Mouse (Mus musculus): ENCODE measurements at regions not wholly inside any gene's neighbourhood (a gene's known extent, or its start where the extent isn't known, plus 50 kb on each side); places are given as distances from the start of the nearest gene placed in this dataset.

DNA sequence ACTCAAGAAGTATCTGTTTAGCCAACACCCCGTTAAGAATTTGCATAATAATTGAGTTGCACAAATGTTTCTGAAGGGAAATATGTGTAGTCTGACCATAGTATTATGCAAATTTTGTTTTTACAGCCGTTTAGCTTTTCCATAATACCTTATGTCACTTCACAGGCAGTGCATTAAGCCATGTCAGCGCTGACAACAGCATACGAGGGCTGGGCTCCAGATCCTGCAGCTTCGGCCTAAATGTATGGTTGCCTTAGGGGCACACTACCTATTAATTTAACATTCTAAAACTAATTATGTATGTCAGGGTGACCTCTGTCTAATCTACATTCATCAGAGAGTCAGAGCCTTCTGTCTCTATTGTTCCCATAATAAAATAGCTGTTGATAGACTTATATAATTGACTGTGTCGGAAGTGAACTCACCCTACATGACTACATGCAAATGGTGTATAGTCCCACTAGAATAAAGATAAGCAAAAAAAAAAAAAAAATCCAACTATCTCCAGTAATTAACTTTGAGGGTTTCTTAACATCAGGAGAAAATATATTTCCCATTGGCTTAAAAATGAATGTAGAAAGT is 795.3 kb downstream of the Mat2b start:
- Histone ChIP-seq H3K4me2 (ENCODE audit: low read depth, low read length) (no peak overlapping the region), H3K27ac (replicated peaks; ENCODE audit: low read depth, low read length) (no peak overlapping the region), H3K36me3 (replicated peaks; ENCODE audit: control insufficient read depth, insufficient read depth, low read depth, low read length) (no peaks in the 10 kb centered on the region), H3K9me3 (replicated peaks; ENCODE audit: control insufficient read depth, low read length) (no peaks in the 10 kb centered on the region), H3K4me3 (ENCODE audit: low read depth, low read length) (no peak overlapping the region), H3K27me3 (ENCODE audit: control insufficient read depth, insufficient read depth, low read length) (no peaks in the 10 kb centered on the region), H3K4me1 (ENCODE audit: control insufficient read depth, insufficient read depth, low read length) (no peaks in the 10 kb centered on the region), H3K9ac (replicated peaks; ENCODE audit: low read length) (no peak overlapping the region)
- 69% methylated on average over 6 of the region's 6 CpGs for WGBS
- DNase-seq (ENCODE audit: low spot score) (no peak), ATAC-seq (replicated peaks; ENCODE audit: insufficient number of reproducible peaks, low FRiP score, low TSS enrichment, low read depth) (no peak)

DNA sequence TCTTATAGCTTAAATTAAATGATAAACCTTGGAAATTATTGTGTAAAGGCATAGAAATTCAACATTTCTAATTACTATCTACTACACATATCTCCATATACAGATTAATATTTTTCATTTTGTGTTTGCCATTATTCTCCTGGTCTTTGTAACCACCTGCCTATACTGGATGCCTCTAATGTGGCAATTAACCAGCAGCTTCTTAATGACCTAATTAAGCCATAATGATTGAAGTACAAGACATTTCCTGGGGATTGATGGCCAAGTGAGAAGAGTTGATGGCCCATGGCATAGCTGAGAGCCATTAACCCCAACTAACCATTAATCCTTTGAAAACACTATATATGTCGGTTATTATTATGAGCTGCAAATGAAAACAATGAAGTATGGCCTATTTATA is 811.7 kb downstream of the Mat2b start:
- 88% methylated on average over 1 of the region's 1 CpGs for WGBS
- Histone ChIP-seq H3K27ac (replicated peaks; ENCODE audit: low read depth, low read length) (no peak overlapping the region), H3K4me1 (ENCODE audit: control insufficient read depth, insufficient read depth, low read length) (no peaks in the 10 kb centered on the region), H3K36me3 (replicated peaks; ENCODE audit: control insufficient read depth, insufficient read depth, low read depth, low read length) (no peaks in the 10 kb centered on the region), H3K9ac (replicated peaks; ENCODE audit: low read length) (no peak overlapping the region), H3K4me3 (ENCODE audit: low read depth, low read length) (no peak overlapping the region), H3K27me3 (ENCODE audit: control insufficient read depth, insufficient read depth, low read length) (no peaks in the 10 kb centered on the region), H3K4me2 (ENCODE audit: low read depth, low read length) (no peak overlapping the region), H3K9me3 (replicated peaks; ENCODE audit: control insufficient read depth, low read length) (no peaks in the 10 kb centered on the region)
- no peak for DNase-seq (ENCODE audit: low spot score)
- ATAC-seq (replicated peaks; ENCODE audit: insufficient number of reproducible peaks, low FRiP score, low TSS enrichment, low read depth) = no peak

DNA sequence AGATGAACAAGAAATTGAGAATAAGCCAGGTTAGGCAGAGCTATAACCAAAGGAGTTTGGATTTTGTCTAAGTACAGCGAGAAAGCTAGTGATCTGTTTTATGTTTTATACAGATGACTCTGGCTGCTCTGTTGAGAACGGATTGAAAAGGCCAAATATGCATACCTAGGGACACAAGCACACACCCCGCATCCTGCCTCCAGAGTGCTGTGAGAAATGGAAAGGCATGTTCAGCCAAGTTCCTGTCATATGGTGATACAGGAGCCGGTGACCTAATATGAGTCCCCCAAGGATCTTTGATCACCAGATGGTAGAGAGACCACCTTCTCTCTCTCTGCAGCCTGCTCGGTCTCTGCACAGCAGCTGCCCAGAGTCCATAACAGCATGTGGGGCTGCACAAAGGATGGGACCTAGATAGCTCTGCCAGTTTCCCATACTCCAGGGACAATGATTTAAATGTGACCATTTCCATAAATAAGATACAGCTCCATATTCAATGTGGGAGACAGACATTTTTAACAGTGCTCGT is 826.5 kb downstream of the Mat2b start:
- H3K4me3 ChIP-seq (ENCODE audit: low read depth, low read length) = no peak overlapping the region
- DNase-seq (ENCODE audit: low spot score) (no peak), ATAC-seq (replicated peaks; ENCODE audit: insufficient number of reproducible peaks, low FRiP score, low TSS enrichment, low read depth) (no peak)
- no peak overlapping the region for H3K9ac ChIP-seq (replicated peaks; ENCODE audit: low read length)
- no peaks in the 10 kb centered on the region for H3K27me3 ChIP-seq (ENCODE audit: control insufficient read depth, insufficient read depth, low read length)
- no peaks in the 10 kb centered on the region for H3K4me1 ChIP-seq (ENCODE audit: control insufficient read depth, insufficient read depth, low read length)
- no peak overlapping the region for H3K4me2 ChIP-seq (ENCODE audit: low read depth, low read length)
- no peaks in the 10 kb centered on the region for H3K9me3 ChIP-seq (replicated peaks; ENCODE audit: control insufficient read depth, low read length)
- H3K27ac ChIP-seq (replicated peaks; ENCODE audit: low read depth, low read length) = no peak overlapping the region
- WGBS = 81% methylated on average over 6 of the region's 6 CpGs
- no peaks in the 10 kb centered on the region for H3K36me3 ChIP-seq (replicated peaks; ENCODE audit: control insufficient read depth, insufficient read depth, low read depth, low read length)
